Mouse (Mus musculus) cerebral cortex, adult 2 months (tissue): ENCODE data around the gene Malsu1.

Source experiments
- WGBS: fragments of 180-500 bp; shearing (Covaris S2); methylation state at CpG from one replicate; pipeline ENCODE4 v1.1.7; 2018; 5-methylcytosine and 5-hydroxymethylcytosine counted together

Gene Malsu1

GRCm38 (mm10) chr6:49073304-49074116 lies at the start of gene Malsu1:
Gene Malsu1 (plus strand): TSS chr6:49073795.
- WGBS = under 1% methylated on average over 49 of the region's 49 CpGs

- 84% methylated on average over 7 of the region's 7 CpGs for WGBS
Measured at GRCm38 (mm10) chr6:49025290-49025689, 48.3 kb upstream of the Malsu1 start.

- WGBS = 96% methylated on average over 5 of the region's 5 CpGs
Measured at GRCm38 (mm10) chr6:49026496-49026895, 47.1 kb upstream of the Malsu1 start.

- 85% methylated on average over 6 of the region's 6 CpGs for WGBS
Measured at GRCm38 (mm10) chr6:49028019-49028418, 45.6 kb upstream of the Malsu1 start.

- WGBS = 93% methylated on average over 3 of the region's 3 CpGs
Measured at GRCm38 (mm10) chr6:49028708-49029107, 44.9 kb upstream of the Malsu1 start.

- 89% methylated on average over 4 of the region's 4 CpGs for WGBS
Measured at GRCm38 (mm10) chr6:49031230-49031629, 42.4 kb upstream of the Malsu1 start.

DNA sequence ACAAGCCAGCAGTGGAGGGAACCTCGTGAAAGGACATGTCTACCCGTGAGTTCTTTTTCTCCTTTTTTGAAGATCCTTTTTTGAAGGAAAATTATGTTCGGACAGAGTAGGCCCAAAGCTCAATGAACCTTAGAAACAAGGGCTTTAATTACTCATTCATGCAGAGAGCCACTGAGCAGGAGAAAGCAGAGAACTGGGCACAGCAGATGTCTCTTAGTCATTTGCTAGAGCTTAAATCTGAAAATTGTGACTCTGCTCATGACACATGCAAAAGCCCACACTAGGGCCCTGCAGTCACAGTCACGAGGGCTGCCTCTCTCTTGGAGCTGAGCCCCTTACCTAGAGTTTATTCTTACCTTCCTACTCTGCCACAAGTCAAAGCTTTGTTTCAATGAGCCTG lies 40.8 kb upstream of the Malsu1 start:
- 49% methylated on average over 4 of the region's 4 CpGs for WGBS

GRCm38 (mm10) chr6:49036275-49037267 lies 37.0 kb upstream of the Malsu1 start, which contains the start of gene Gpnmb:
Gene Gpnmb (plus strand): TSS chr6:49036546.
- WGBS = 66% methylated on average over 28 of the region's 28 CpGs

GRCm38 (mm10) chr6:49037268-49037662 lies 36.3 kb upstream of the Malsu1 start:
- 77% methylated on average over 12 of the region's 12 CpGs for WGBS

GRCm38 (mm10) chr6:49039470-49040180 lies 34.0 kb upstream of the Malsu1 start:
- WGBS = 13% methylated on average over 18 of the region's 18 CpGs

- WGBS = 73% methylated on average over 6 of the region's 6 CpGs
Measured at GRCm38 (mm10) chr6:49046502-49046901, 27.1 kb upstream of the Malsu1 start.

DNA sequence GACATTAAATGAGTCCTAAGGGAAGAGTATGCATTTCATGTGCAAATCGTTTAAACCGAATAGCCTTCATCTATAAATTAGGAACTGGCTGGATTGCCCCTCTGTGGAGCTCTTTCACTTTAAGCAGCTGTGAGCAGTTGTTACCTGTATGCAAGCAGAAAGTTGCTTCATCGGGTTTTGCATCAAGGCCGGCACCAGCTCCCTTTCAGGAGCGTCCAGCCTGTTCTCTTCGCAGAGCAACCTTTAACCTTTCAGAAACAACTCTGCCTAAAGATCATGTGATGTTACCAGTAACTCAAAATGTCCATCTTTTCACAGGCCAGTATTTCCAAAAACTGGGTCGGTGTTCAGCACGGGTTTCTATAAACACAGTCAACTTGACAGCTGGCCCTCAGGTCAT lies 26.6 kb upstream of the Malsu1 start:
- 90% methylated on average over 8 of the region's 8 CpGs for WGBS

DNA sequence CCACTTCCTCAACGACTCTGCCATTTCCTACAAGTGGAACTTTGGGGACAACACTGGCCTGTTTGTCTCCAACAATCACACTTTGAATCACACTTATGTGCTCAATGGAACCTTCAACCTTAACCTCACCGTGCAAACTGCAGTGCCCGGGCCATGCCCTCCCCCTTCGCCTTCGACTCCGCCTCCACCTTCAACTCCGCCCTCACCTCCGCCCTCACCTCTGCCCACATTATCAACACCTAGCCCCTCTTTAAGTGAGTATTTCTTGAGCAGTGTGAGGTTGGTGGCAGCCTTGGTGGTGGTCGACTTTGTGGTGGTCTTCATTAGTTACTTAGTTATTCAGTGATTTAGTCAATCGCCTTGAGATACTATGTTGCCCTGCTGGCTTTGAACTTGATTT lies 25.7 kb upstream of the Malsu1 start:
- 83% methylated on average over 10 of the region's 10 CpGs for WGBS

DNA sequence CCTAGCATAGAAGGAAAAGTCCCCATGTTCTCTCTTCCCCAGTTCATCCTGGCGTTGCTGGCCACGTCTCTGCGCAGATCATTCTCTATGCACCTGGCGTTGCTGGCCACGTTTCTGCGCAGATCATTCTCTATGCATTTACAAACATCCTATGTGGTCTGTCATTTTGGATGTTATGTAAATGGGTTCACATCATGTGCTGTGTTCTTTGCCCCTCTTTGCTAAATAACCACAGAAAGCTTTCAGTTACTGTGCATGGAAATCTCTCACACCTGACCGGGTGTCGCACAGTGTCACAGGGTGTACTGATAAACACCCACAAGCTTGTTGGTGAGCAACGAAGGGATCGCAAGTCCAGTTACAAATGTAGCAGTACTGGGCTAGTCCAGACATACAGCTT lies 25.2 kb upstream of the Malsu1 start:
- 93% methylated on average over 10 of the region's 10 CpGs for WGBS

DNA sequence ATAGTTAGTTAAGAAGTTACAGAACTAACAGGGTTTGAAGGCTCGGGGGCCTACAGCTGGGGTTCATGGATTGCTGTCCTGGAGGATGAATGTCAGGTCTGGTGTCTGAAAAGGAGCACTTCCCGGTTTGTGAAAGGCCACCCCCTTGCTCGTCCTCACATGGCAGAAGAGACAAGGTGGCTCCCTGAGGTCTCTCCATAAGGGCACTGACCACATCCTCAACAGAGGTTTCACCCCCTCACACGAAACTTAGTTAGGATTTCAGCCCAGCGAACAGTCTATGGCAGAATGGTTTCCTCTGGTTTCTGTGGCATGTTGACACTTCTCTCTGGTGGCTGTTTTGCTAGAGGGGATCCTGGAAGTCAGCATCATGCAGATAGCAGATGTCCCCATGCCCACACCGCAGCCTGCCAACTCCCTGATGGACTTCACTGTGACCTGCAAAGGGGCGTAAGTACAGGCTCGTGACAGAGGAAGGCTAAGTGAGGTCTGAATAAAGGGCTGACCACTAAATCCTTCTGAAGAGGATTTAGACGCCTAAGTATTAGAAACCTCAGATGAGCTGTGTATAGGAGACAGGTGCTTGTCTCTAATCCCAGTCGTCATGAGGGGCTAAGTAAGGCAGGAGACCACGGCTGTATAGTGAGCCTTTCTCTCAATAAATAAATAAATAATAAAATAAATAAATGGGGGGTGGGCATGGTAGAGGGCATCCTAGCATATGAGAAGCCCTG lies 22.8 kb upstream of the Malsu1 start:
- 80% methylated on average over 11 of the region's 11 CpGs for WGBS

DNA sequence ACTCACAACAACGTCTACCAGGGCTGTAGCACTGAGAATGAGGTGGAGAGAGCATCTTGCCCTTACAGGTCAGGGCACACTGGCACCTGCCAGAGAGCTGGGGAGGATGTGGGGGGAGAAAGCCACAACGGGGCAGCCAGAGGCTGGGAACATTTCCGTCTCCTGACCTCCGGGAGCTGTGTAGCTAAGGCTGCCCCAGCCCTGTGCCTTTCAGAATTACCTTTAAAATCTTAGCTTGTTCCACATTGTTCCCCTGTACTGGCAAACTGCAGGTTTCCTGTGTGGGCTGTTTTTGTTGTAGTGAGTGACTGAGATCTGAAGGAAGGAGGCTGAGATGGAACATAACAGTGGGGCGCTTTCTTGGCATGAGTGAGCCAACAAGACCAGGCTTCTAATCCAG lies 21.4 kb upstream of the Malsu1 start:
- 82% methylated on average over 5 of the region's 5 CpGs for WGBS

DNA sequence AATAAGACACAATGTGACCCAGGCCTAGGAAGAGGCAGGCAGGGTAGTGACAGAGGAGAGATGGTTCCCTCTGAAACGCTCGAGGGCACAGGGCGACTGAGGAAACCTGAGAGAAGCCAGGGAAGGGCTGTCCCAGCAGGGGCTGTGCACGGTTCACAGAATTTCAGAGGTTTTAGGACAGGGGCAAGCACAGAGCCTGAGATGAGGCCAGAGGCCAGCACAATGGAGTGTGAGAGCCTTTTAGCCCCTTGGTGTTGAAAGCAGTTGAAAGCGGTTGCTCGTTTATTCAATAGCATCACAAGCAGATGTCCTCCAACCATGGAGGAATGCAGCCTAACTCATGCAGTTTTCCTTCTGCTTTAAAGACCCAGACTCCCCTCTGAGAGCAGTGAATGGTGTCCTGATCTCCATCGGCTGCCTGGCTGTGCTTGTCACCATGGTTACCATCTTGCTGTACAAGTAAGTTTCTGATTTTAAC lies 18.3 kb upstream of the Malsu1 start:
- 46% methylated on average over 7 of the region's 7 CpGs for WGBS

DNA sequence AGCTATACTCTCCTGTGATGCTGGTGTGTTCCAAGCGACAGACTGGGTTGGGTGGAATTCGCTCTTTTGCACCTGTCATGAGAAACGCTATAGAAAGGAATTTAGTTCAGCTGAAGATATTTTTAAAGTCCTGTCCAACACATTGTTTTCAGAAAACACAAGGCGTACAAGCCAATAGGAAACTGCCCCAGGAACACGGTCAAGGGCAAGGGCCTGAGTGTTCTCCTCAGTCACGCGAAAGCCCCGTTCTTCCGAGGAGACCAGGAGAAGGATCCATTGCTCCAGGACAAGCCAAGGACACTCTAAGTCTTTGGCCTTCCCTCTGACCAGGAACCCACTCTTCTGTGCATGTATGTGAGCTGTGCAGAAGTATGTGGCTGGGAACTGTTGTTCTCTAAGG lies 17.6 kb upstream of the Malsu1 start:
- WGBS = 72% methylated on average over 9 of the region's 9 CpGs

DNA sequence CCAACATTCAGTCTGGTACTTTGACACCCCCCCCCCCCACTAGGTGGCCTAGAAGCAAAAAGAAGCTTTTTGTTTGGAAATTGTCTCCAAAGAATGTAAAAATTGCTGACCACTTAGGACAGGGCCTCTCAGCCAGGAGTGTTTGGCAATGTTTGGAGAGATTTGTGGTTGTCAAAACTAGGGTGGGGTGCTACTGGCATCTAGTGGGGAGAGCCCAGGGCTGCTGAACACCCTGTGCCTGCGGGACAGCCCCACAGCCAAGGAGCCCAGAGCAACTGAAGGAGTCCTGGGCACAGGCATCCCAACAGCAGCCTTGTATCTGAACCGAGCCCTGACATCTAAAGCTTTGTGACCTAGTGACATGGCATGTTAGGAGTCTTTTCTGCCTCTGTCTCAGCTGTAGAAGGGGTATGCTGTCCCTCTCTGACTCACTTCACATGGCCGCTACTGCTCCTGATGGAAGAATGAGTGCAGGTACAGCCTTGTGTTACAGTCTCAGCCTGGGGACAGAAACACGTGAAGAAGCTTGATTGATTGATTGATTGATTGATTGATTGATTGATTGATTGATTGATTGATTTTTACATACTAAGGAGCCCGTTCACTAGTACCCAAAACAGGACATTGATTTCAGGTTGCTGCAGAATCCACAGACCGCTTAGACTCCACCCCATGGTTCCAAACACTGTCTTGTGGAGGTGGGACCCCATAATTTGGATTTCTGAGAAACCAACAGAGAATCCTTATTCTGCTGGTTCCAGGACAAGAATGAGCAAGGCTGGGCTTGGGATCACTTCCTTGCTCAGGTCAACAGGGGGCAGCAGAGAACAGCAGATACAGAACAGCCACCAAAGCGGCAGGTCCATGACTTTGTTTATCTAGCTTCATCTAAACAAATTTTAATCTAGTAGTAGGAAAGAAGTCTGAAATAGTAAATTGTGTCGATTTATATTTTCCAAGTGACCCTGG lies 16.3 kb upstream of the Malsu1 start:
- WGBS = 42% methylated on average over 8 of the region's 8 CpGs

GRCm38 (mm10) chr6:49068361-49068760 lies 5.2 kb upstream of the Malsu1 start:
- WGBS = 36% methylated on average over 4 of the region's 4 CpGs
